Mouse (Mus musculus): ENCODE measurements at regions not wholly inside any gene's neighbourhood (a gene's known extent, or its start where the extent isn't known, plus 50 kb on each side); places are given as distances from the start of the nearest gene placed in this dataset.

GRCm38 (mm10) chr13:97652279-97652678, 108.2 kb downstream of the Gm10260 start:
- TF ChIP-seq CTCF (conservative IDR thresholded peaks at IDR 0.05; ENCODE audit: insufficient read depth, insufficient read length, low read depth, low read length) (no peak), POLR2A (IDR thresholded peaks at IDR 0.05; ENCODE audit: low read depth, low read length) (no peak)
